Mouse (Mus musculus): ENCODE results near the gene Zmpste24.
"Not testable (repeated sequence)": the region's sequence is repeated elsewhere in the genome, so short reads cannot be mapped to it uniquely, and the experiment has no call there.

GRCm38 (mm10) chr4:121059218-121059617, 38.8 kb downstream of the Zmpste24 start:
- not testable (repeated sequence) for TF ChIP-seq CTCF, EP300 (IDR thresholded peaks at IDR 0.05; ENCODE audit: low read depth)

Data from liver, postnatal 0 days (tissue).